Mouse (Mus musculus): ENCODE data around the gene Plcl2. TPM values are rescaled to one million over a fixed set of nuclear protein-coding genes. Genes with fewer than 3 reads are reported as not detected.
"Not testable (repeated sequence)": the region's sequence is repeated elsewhere in the genome, so short reads cannot be mapped to it uniquely, and the experiment has no call there.

Plcl2 gene
- total and polyA plus RNA-seq, 2 experiments from 2014 or later = 8.8 to 43.2 TPM

DNA sequence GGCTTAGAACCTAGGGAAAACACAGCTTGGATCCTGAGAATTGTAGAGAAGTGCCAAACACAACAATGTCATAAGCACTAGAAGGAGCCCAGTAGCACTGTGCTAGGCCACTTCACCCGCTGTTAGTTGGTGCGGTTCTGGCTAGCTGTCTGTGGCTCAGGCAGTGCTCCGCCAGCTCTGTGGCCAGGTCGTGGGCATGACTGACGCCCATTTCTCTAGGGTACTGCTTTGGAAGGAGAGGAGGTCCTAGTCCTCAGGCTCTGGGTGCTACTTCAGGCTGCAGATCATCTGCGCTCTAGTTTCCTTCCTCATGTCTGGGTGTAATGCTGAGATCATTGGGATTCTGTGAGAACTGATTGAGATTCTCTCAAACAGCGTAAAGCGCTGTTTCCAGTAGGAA lies 20.9 kb downstream of the Plcl2 start:
- WGBS = 87% methylated on average over 8 of the region's 8 CpGs
- ATAC-seq (ENCODE audit: low FRiP score) = no peak
- no peaks in the 10 kb centered on the region for H3K4me1 ChIP-seq (ENCODE audit: insufficient read depth, low read length)

GRCm38 (mm10) chr17:50534889-50535288 lies 25.7 kb downstream of the Plcl2 start:
- not testable (repeated sequence) for H3K27me3 ChIP-seq (ENCODE audit: insufficient read depth, low read length); H3K4me1 ChIP-seq (ENCODE audit: insufficient read depth, low read length); DNase-seq (ENCODE audit: low spot score); H3K4me2 ChIP-seq (ENCODE audit: low read depth, low read length, poor library complexity, severe bottlenecking); H3K9ac ChIP-seq (replicated peaks; ENCODE audit: low read length, poor library complexity, severe bottlenecking); H3K27ac ChIP-seq (ENCODE audit: low read depth, low read length); H3K36me3 ChIP-seq (ENCODE audit: insufficient read depth, low read length); H3K4me3 ChIP-seq (ENCODE audit: low read depth, low read length); H3K9me3 ChIP-seq (ENCODE audit: low read length); ATAC-seq (ENCODE audit: low FRiP score)
- 100% methylated on average over 2 of the region's 2 CpGs for WGBS

More for the DNA sequence above, 20.9 kb downstream of the Plcl2 start:
- Histone ChIP-seq H3K36me3 (ENCODE audit: insufficient read depth, low read length) (no peaks in the 10 kb centered on the region), H3K9ac (replicated peaks; ENCODE audit: low read length, poor library complexity, severe bottlenecking) (no peak overlapping the region), H3K9me3 (ENCODE audit: low read length) (no peaks in the 10 kb centered on the region), H3K27me3 (ENCODE audit: insufficient read depth, low read length) (no peaks in the 10 kb centered on the region), H3K4me3 (ENCODE audit: low read depth, low read length) (no peak overlapping the region), H3K27ac (ENCODE audit: low read depth, low read length) (no peak overlapping the region), H3K4me2 (ENCODE audit: low read depth, low read length, poor library complexity, severe bottlenecking) (no peak overlapping the region)
- TF ChIP-seq CTCF (IDR thresholded peaks at IDR 0.05) = no peak
- DNase-seq (ENCODE audit: low spot score) = no peak

GRCm38 (mm10) chr17:50536409-50537194 lies 27.4 kb downstream of the Plcl2 start:
- Histone ChIP-seq H3K27ac (ENCODE audit: low read depth, low read length) (no peak overlapping the region), H3K36me3 (ENCODE audit: insufficient read depth, low read length) (no peaks in the 10 kb centered on the region), H3K27me3 (ENCODE audit: insufficient read depth, low read length) (no peaks in the 10 kb centered on the region), H3K4me1 (ENCODE audit: insufficient read depth, low read length) (no peaks in the 10 kb centered on the region), H3K4me2 (ENCODE audit: low read depth, low read length, poor library complexity, severe bottlenecking) (no peak overlapping the region), H3K9me3 (ENCODE audit: low read length) (no peaks in the 10 kb centered on the region), H3K9ac (replicated peaks; ENCODE audit: low read length, poor library complexity, severe bottlenecking) (no peak overlapping the region), H3K4me3 (ENCODE audit: low read depth, low read length) (no peak overlapping the region)
- DNase-seq (ENCODE audit: low spot score) = no peak
- no peak for ATAC-seq (ENCODE audit: low FRiP score)
- TF ChIP-seq CTCF (IDR thresholded peaks at IDR 0.05) = no peak
- WGBS = 94% methylated on average over 4 of the region's 4 CpGs

DNA sequence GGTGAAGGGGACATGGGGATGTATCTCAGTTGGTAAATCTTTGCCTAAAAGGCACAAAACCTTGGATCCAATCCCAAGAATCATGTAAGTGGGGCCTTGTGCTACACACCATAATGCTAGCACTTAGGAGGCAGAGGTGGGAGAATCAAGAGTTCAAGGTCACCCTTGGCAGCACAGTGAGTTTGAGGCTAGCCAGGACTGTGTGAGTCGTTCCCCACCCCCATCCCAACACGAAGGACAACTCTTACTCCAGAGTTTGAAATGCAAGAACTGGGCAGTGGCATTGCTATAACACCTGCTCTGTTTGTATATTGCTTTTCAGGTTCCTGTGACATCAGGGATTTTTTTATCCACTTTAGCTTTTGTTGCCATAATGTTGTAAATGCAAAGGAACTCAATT lies 28.6 kb downstream of the Plcl2 start:
- Histone ChIP-seq H3K9me3 (ENCODE audit: low read length) (no peaks in the 10 kb centered on the region), H3K4me1 (ENCODE audit: insufficient read depth, low read length) (no peaks in the 10 kb centered on the region), H3K4me2 (ENCODE audit: low read depth, low read length, poor library complexity, severe bottlenecking) (no peak overlapping the region), H3K36me3 (ENCODE audit: insufficient read depth, low read length) (no peaks in the 10 kb centered on the region), H3K4me3 (ENCODE audit: low read depth, low read length) (no peak overlapping the region), H3K9ac (replicated peaks; ENCODE audit: low read length, poor library complexity, severe bottlenecking) (no peak overlapping the region), H3K27me3 (ENCODE audit: insufficient read depth, low read length) (no peaks in the 10 kb centered on the region), H3K27ac (ENCODE audit: low read depth, low read length) (no peak overlapping the region)
- no peak for TF ChIP-seq CTCF (IDR thresholded peaks at IDR 0.05)
- 96% methylated on average over 2 of the region's 2 CpGs for WGBS
- ATAC-seq (ENCODE audit: low FRiP score) (no peak), DNase-seq (ENCODE audit: low spot score) (no peak)

- no peak for DNase-seq (ENCODE audit: low spot score)
- Histone ChIP-seq H3K27me3 (ENCODE audit: insufficient read depth, low read length) (no peaks in the 10 kb centered on the region), H3K27ac (ENCODE audit: low read depth, low read length) (no peak overlapping the region), H3K4me3 (ENCODE audit: low read depth, low read length) (no peak overlapping the region), H3K4me2 (ENCODE audit: low read depth, low read length, poor library complexity, severe bottlenecking) (no peak overlapping the region), H3K9me3 (ENCODE audit: low read length) (no peaks in the 10 kb centered on the region), H3K4me1 (ENCODE audit: insufficient read depth, low read length) (no peaks in the 10 kb centered on the region), H3K9ac (replicated peaks; ENCODE audit: low read length, poor library complexity, severe bottlenecking) (no peak overlapping the region), H3K36me3 (ENCODE audit: insufficient read depth, low read length) (no peaks in the 10 kb centered on the region)
- WGBS = 83% methylated on average over 1 of the region's 1 CpGs
- no peak for TF ChIP-seq CTCF (IDR thresholded peaks at IDR 0.05)
- no peak for ATAC-seq (ENCODE audit: low FRiP score)
Measured at GRCm38 (mm10) chr17:50544860-50545259, 35.7 kb downstream of the Plcl2 start.

DNA sequence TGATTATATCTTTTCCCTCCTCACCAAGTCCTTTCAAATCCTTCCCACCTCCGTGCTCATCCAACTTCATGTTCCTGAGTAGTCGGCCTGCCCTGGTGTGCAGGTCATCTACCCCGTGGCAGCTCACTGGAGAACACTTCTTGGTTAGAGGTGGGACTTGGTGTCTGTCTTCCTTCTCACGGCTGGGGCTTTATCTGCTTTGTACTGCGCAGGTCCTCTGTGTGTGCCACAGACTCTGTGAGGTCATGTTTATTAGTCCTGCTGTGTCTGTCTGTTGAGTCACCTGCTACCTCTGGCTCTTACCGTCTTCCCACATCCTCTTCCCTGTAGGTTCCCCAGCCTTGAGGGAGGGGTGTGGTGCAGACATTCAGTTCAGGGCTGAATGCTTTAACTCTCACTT lies 36.1 kb downstream of the Plcl2 start:
- H3K27me3 ChIP-seq (ENCODE audit: insufficient read depth, low read length) = no peaks in the 10 kb centered on the region
- H3K36me3 ChIP-seq (ENCODE audit: insufficient read depth, low read length) = no peaks in the 10 kb centered on the region
- H3K4me1 ChIP-seq (ENCODE audit: insufficient read depth, low read length) = no peaks in the 10 kb centered on the region
- DNase-seq (ENCODE audit: low spot score) (no peak), ATAC-seq (ENCODE audit: low FRiP score) (no peak)
- no peak overlapping the region for H3K4me3 ChIP-seq (ENCODE audit: low read depth, low read length)
- 79% methylated on average over 6 of the region's 6 CpGs for WGBS
- H3K4me2 ChIP-seq (ENCODE audit: low read depth, low read length, poor library complexity, severe bottlenecking) = no peak overlapping the region
- TF ChIP-seq CTCF (IDR thresholded peaks at IDR 0.05) = no peak
- no peaks in the 10 kb centered on the region for H3K9me3 ChIP-seq (ENCODE audit: low read length)
- H3K27ac ChIP-seq (ENCODE audit: low read depth, low read length) = no peak overlapping the region
- H3K9ac ChIP-seq (replicated peaks; ENCODE audit: low read length, poor library complexity, severe bottlenecking) = no peak overlapping the region

All from midbrain, postnatal 0 days (tissue).